Mouse (Mus musculus) thymus, adult 2 months (tissue): ENCODE results near the gene Gm20716. TPM values are rescaled to one million over a fixed set of nuclear protein-coding genes. Genes with fewer than 3 reads are reported as not detected.

Source experiments
- DNase-seq: peaks from one replicate; pipeline ENCODE4 v3.0.0; 2021
- H3K27ac ChIP-seq: fragments of 200-500 bp; 2 replicates; pipeline ENCODE4 v1.5.1; 2012; ENCODE audit warnings: low read length, control low read depth; ENCODE audit not compliant: control insufficient read depth, insufficient read depth
- H3K27me3 ChIP-seq: fragments of 200-500 bp; 2 replicates; pipeline ENCODE4 v1.6.1; 2012; ENCODE audit warnings: mild to moderate bottlenecking, low read length, moderate library complexity, mixed read lengths; ENCODE audit not compliant: control insufficient read depth, insufficient read depth
- H3K36me3 ChIP-seq: fragments of 200-500 bp; 2 replicates; pipeline ENCODE4 v1.6.1; 2012; ENCODE audit warnings: mild to moderate bottlenecking, low read length, moderate library complexity; ENCODE audit not compliant: control insufficient read depth, insufficient read depth
- H3K4me1 ChIP-seq: fragments of 200-500 bp; replicated peaks from 2 replicates; pipeline ENCODE4 v1.6.1; 2012; ENCODE audit warnings: low read length; ENCODE audit not compliant: control insufficient read depth, insufficient read depth
- H3K4me3 ChIP-seq: fragments of 200-500 bp; 2 replicates; pipeline ENCODE4 v1.5.1; 2012; ENCODE audit warnings: mild to moderate bottlenecking, low read length, control low read depth, moderate library complexity; ENCODE audit not compliant: control insufficient read depth, insufficient read depth
- CTCF ChIP-seq: fragments of 200-500 bp; IDR thresholded peaks from 2 replicates; pipeline ENCODE4 v1.5.1; 2012; ENCODE audit warnings: mild to moderate bottlenecking, control low read depth, low read length, moderate library complexity, borderline replicate concordance; ENCODE audit not compliant: control insufficient read depth, poor library complexity, insufficient read depth; ENCODE audit errors: extremely low read depth
- POLR2A ChIP-seq: fragments of 200-500 bp; IDR thresholded peaks from 2 replicates; pipeline ENCODE4 v1.6.1; 2012; ENCODE audit warnings: mild to moderate bottlenecking, low read length, control low read depth, moderate library complexity; ENCODE audit not compliant: control insufficient read depth, poor library complexity, insufficient read depth; ENCODE audit errors: extremely low read depth
- WGBS: fragments of 180-500 bp; shearing (Covaris S2); methylation state at CpG from one replicate; pipeline ENCODE4 v1.1.7; 2018; 5-methylcytosine and 5-hydroxymethylcytosine counted together
- polyA plus RNA-seq: library from polyadenylated mRNA; depleted of rRNA; stranded (reverse); fragments of >200 nt; gene quantifications from 2 replicates; pipeline ENCODE4 v1.2.3, GENCODE M21; 2012

Gene Gm20716
- polyA plus RNA-seq, 1 experiment = 3.8 TPM

- DNase-seq = no peak
- 72% methylated on average over 4 of the region's 4 CpGs for WGBS
- no peak overlapping the region for H3K27ac ChIP-seq
- peaks cover 10% of the 10 kb centered on the region for H3K36me3 ChIP-seq
- TF ChIP-seq POLR2A (no peak), CTCF (no peak)
- no peaks in the 10 kb centered on the region for H3K27me3 ChIP-seq
- no peak overlapping the region for H3K4me3 ChIP-seq
- peaks cover 9% of the 10 kb centered on the region for H3K4me1 ChIP-seq
Measured at GRCm38 (mm10) chr2:168199476-168199875, 30.7 kb downstream of the Gm20716 start.

GRCm38 (mm10) chr2:168198421-168198820 lies 31.7 kb downstream of the Gm20716 start:
- no peak overlapping the region for H3K27ac ChIP-seq
- TF ChIP-seq POLR2A (no peak), CTCF (no peak)
- peaks cover 7% of the 10 kb centered on the region; the same call in 1 of the 2 replicates for H3K4me1 ChIP-seq
- H3K27me3 ChIP-seq = no peaks in the 10 kb centered on the region
- no peak for DNase-seq
- H3K36me3 ChIP-seq = peaks cover 10% of the 10 kb centered on the region
- 98% methylated on average over 1 of the region's 1 CpGs for WGBS
- H3K4me3 ChIP-seq = no peak overlapping the region

- Histone ChIP-seq H3K4me1 (peaks cover 10% of the 10 kb centered on the region; the same call in 1 of the 2 replicates), H3K27ac (no peak overlapping the region), H3K36me3 (peaks cover 10% of the 10 kb centered on the region), H3K27me3 (no peaks in the 10 kb centered on the region), H3K4me3 (no peak overlapping the region)
- no peak for DNase-seq
- no peak for TF ChIP-seq POLR2A
- no peak for TF ChIP-seq CTCF
- 90% methylated on average over 2 of the region's 2 CpGs for WGBS
Measured at GRCm38 (mm10) chr2:168195721-168196120, 34.4 kb downstream of the Gm20716 start.

GRCm38 (mm10) chr2:168193685-168194084 lies 36.5 kb downstream of the Gm20716 start:
- H3K27ac ChIP-seq = no peak overlapping the region
- 65% methylated on average over 2 of the region's 2 CpGs for WGBS
- TF ChIP-seq POLR2A (no peak), CTCF (no peak)

GRCm38 (mm10) chr2:168191856-168192255 lies 38.3 kb downstream of the Gm20716 start:
- no peak for DNase-seq
- Histone ChIP-seq H3K4me3 (no peak overlapping the region), H3K27me3 (no peaks in the 10 kb centered on the region), H3K27ac (no peak overlapping the region), H3K4me1 (0 out of 2 replicates have a peak, but pooled peaks cover 4% of the 10 kb centered on the region), H3K36me3 (peaks cover 16% of the 10 kb centered on the region)
- TF ChIP-seq POLR2A (no peak), CTCF (no peak)
- WGBS = 92% methylated on average over 2 of the region's 2 CpGs

More at GRCm38 (mm10) chr2:168193685-168194084, 36.5 kb downstream of the Gm20716 start:
- H3K36me3 ChIP-seq = peaks cover 10% of the 10 kb centered on the region
- 0 out of 2 replicates have a peak, but pooled peaks cover 4% of the 10 kb centered on the region for H3K4me1 ChIP-seq
- H3K27me3 ChIP-seq = no peaks in the 10 kb centered on the region
- no peak for DNase-seq
- no peak overlapping the region for H3K4me3 ChIP-seq

GRCm38 (mm10) chr2:168175946-168176345 lies 54.2 kb downstream of the Gm20716 start:
- Histone ChIP-seq H3K4me3 (no peak overlapping the region), H3K27ac (no peak overlapping the region), H3K4me1 (peaks cover 3% of the 10 kb centered on the region; the same call in 1 of the 2 replicates), H3K27me3 (no peaks in the 10 kb centered on the region), H3K36me3 (no peaks in the 10 kb centered on the region)
- no peak for DNase-seq
- TF ChIP-seq CTCF = no peak
- TF ChIP-seq POLR2A = no peak
- WGBS = 94% methylated on average over 7 of the region's 7 CpGs
